Mouse (Mus musculus): ENCODE results near the gene Gm42688. TPM values are rescaled to one million over a fixed set of nuclear protein-coding genes. Genes with fewer than 3 reads are reported as not detected.

Gm42688 gene
- 10 to 100 TPM in 2 of 4 experiments, 1 to 10 TPM in 2; 5.9 to 14.3 (median 10.1) TPM for total RNA-seq (2022)

- peak; percentile 92 for DNase-seq
Observed at GRCm38 (mm10) chr6:83101316-83101687, at the start of gene Gm42688, which contains the start of gene Ccdc142. Gene Gm42688 (plus strand): TSS chr6:83101617. Gene Ccdc142 (plus strand): TSS chr6:83101601.

GRCm38 (mm10) chr6:83053136-83053960 lies 48.1 kb upstream of the Gm42688 start:
- no peak for DNase-seq

DNA sequence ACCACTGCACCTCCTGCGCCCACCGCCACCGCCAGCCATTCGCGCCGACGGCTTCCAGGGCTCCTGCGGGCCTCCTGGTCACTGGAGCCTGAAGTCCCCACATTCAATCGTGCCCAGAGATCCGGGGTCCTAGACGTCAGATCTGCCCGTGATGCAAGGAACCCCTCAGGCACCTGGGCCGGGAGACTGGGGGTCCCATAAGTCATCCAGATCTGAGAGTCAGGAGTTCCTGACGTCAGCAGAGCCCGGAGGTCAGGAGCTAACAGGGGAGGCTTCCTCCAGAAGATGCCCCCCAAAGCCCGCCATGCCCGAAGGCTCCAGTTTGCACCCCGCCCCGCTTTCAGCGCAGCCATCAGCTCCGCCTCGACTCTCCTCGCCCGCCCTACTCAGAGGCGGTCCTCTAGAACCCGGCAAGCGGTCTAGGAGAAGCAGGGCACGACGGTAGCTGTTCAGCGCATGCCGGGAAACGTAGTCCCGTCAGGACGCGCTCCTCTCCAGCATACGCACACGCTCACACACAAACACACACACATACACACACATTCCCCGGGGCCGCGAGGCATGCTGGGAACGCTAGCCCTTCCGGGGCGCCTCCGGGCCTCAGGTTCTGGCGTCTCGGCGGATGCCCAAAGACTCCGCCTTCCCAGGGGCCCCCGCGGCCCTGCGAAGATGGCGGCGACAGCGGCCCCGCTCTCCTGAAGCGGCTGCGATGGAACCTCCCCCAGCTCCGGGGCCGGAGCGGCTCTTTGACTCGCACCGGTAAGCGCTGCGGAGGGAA lies 47.2 kb upstream of the Gm42688 start, which contains the start of gene Aup1:
Gene Aup1, plus strand, starts transcription at position 448 of the 778 bp plus-strand sequence.
- peak; percentile 97 for DNase-seq

GRCm38 (mm10) chr6:83054871-83055431 lies 46.5 kb upstream of the Gm42688 start, which contains the start of gene Htra2:
Gene Htra2 (minus strand): TSS chr6:83055273.
- DNase-seq: no peak

GRCm38 (mm10) chr6:83057790-83058189 lies 43.6 kb upstream of the Gm42688 start, which contains the start of gene Dqx1:
Gene Dqx1 (plus strand): TSS chr6:83057844.
- DNase-seq: no peak

GRCm38 (mm10) chr6:83058725-83059124 lies 42.7 kb upstream of the Gm42688 start:
- DNase-seq: no peak

- no peak for DNase-seq
Observed at GRCm38 (mm10) chr6:83065995-83066394, 35.4 kb upstream of the Gm42688 start.

DNA sequence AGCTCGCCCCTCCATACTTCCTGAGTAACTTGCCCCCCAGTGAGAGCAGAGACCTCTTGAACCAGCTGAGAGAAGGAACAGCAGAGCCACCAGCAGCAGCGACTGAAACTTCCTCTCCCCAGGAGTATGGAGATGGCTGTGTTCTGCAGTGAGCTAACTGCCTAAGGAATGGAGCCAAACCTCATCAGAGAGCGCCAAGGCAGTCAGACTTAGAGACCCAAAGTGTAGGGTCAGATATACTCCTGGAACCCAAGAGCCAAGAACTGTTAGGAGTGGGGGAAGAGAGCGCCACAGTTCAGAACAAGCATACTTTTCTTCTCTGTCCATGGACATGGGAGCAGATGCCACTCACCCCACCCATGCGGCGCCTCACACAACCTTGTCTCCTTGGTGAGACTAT lies 35.0 kb upstream of the Gm42688 start:
- no peak for DNase-seq

GRCm38 (mm10) chr6:83068221-83068620 lies 33.2 kb upstream of the Gm42688 start:
- no peak for DNase-seq

- no peak for DNase-seq
Observed at GRCm38 (mm10) chr6:83068706-83069487, 32.5 kb upstream of the Gm42688 start.

DNA sequence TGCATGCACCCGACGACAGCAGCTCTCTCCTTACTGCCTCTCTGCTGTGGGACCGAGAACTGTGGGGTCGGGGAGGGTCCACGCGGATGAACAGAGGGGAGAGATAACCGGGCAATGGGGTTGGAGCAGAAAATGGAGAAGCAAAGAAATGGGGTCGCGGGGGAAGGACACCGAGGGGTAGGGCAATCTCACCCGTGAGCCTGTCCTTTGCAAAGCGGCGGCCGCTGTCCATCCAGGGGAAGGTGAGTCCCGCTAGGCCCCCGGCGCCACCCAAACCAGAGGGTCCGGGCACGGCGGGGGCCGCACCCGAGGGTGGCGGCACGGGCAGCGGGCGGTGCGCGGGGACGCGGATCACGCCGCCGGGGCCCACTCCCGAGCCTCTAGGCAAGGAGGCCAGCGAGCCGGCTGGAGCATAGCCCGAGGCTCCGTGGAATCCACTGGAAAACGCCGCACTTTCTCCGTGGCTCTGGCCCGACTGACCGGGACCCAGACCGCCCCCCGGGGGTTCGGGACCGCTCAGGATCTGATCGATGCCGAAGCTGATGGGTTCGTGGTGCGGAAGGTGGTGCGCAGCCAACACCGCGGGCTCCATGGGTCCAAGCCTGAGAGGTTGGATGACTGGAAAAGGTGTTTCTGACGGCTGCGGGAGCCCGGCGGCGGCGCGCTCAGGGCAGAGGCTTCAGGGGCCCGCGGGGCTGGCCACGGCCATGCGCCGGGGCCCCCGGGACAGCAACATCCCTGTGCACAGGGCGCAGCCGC lies 31.8 kb upstream of the Gm42688 start:
- no peak for DNase-seq

- DNase-seq: no peak
Observed at GRCm38 (mm10) chr6:83070247-83070310, 31.3 kb upstream of the Gm42688 start, which contains the start of gene Tlx2. Gene Tlx2 (minus strand): TSS chr6:83070293.

DNA sequence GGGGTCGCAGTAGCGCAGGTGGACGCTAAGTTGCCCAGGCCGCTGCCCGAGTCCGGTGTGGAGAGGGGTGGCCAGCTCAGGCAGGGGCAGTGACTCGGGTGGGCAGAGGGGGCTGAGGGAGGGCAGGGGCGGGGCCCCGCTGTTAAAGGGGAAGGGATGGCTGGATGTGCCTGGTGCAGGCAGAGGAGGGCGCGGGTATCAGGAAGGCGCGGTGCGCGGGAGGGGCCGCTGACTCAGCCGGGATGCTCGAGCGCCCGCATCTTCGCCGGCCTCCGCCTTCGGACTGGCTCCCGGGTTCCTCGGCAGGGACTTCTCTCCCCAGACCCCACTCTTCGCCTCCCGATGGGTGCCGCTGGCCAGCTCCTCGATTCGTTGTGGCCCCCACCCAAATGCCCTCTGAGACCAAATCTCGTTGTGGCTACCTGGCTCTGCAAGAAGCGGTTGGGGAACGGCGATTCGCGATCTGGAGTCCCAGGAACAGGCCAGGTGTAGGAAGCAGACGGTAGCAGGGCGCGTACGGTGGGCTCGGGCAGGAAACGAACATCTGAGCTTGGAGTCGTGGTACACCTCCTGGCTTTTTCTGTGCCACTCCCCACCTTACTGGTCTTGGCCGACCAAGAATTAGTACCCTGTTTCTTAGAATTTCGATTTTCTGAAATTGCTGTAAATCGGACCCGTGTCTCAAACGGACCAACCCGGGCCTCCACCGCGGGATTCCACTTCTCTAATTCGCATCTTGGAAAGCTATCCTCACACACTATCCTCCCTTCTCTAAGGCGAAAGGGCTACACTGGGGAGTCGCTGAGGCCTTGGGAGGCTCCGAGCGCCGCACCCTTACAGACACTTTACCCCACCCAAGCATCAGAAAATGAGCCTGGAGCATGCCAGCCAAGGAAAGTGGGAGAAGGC lies 30.9 kb upstream of the Gm42688 start:
- no peak for DNase-seq

GRCm38 (mm10) chr6:83071220-83071619 lies 30.2 kb upstream of the Gm42688 start:
- no peak for DNase-seq

- DNase-seq: no peak
Observed at GRCm38 (mm10) chr6:83074979-83075378, 26.4 kb upstream of the Gm42688 start.

- peak; percentile 50 for DNase-seq
Observed at GRCm38 (mm10) chr6:83077630-83078323, 23.6 kb upstream of the Gm42688 start, which contains the start of gene Pcgf1. Gene Pcgf1 (plus strand): TSS chr6:83077869.

GRCm38 (mm10) chr6:83078324-83078858 lies 23.0 kb upstream of the Gm42688 start:
- DNase-seq: peak; percentile 98

DNA sequence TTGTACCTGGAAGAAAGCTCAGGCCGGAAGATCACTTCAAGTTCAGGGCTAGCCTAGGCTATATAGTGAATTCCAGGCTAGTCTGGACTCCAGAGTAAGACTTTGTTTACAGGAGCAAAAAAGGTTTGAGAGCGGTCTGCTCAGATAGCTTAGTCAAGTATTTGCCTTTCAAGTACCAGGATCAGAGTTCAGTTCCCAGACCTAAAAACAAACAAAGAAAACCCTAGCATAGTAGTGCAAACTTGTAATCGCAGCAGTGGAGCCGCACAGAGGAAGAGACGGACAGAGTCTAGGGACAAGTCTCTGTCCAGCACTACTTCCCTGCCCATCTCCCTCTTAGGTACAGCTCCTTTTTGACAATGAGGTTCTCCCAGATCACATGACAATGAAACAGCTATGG lies 21.2 kb upstream of the Gm42688 start:
- DNase-seq: no peak

GRCm38 (mm10) chr6:83083497-83083896 lies 17.9 kb upstream of the Gm42688 start:
- no peak for DNase-seq

GRCm38 (mm10) chr6:83084477-83084876 lies 16.9 kb upstream of the Gm42688 start:
- DNase-seq: no peak

All from adrenal gland, adult 8-10 months (tissue).